8 mouse cellular contexts compared by ENCODE assay signal in genomic region chr12:108230821-108231794, GRCm38 (mm10). TPM values are rescaled to one million over a fixed set of nuclear protein-coding genes. Genes with fewer than 3 reads are reported as not detected.
DNase-seq lines count a peak whose midpoint lies in the region; ATAC-seq and TF ChIP-seq lines count a peak whose summit lies in the region.
"Had no signal": no experiment of that assay in that cellular context is flagged by ENCODE, and none has a peak within 500 bp of the region (broad histone marks: within the 10 kb centered on the region; RNA-seq: fewer than 3 reads in every experiment).

No protein-coding gene starts in this region.

- ATAC-seq in hindbrain, embryonic 16.5 days = no peak
- peak; percentile 62 for ATAC-seq in megakaryocyte progenitor cell, adult 5-6 weeks (replicated peaks; ENCODE audit: poor library complexity)

- H3K9ac ChIP-seq in hindbrain, embryonic 16.5 days (ENCODE audit: low read depth, low read length) = no peak overlapping the region
- H3K9ac ChIP-seq: liver, embryonic 15.5 days had no signal

- no peak overlapping the region; the same call in 1 of the 2 replicates for H3K4me2 ChIP-seq in hindbrain, embryonic 16.5 days (ENCODE audit: low read length)
- H3K4me2 ChIP-seq: liver, embryonic 15.5 days had no signal

- no peak overlapping the region for H3K27ac ChIP-seq in testis, adult 2 months (ENCODE audit: control insufficient read depth, insufficient read depth, low read depth, low read length)
- peak overlapping the region; percentile 66 for H3K27ac ChIP-seq in hindbrain, embryonic 16.5 days (ENCODE audit: low read depth, low read length)
- H3K27ac ChIP-seq: liver, embryonic 15.5 days had no signal

- no peaks in the 10 kb centered on the region for H3K4me1 ChIP-seq in testis, adult 2 months (ENCODE audit: control insufficient read depth, insufficient read depth, low read length)
- peaks cover 26% of the 10 kb centered on the region for H3K4me1 ChIP-seq in hindbrain, embryonic 16.5 days (ENCODE audit: control insufficient read depth, insufficient read depth, low read depth, low read length)

- no peaks in the 10 kb centered on the region for H3K9me3 ChIP-seq in hindbrain, embryonic 16.5 days (ENCODE audit: control insufficient read depth, low read length)
- H3K9me3 ChIP-seq: liver, embryonic 15.5 days had no signal

- H3K36me3 ChIP-seq in testis, adult 2 months (ENCODE audit: control insufficient read depth, insufficient read depth, low read length) = no peaks in the 10 kb centered on the region
- no peaks in the 10 kb centered on the region for H3K36me3 ChIP-seq in hindbrain, embryonic 16.5 days (ENCODE audit: control insufficient read depth, insufficient read depth, low read length)
- H3K36me3 ChIP-seq: liver, embryonic 15.5 days had no signal

- TF ChIP-seq POLR2A in testis, adult 2 months (IDR thresholded peaks at IDR 0.05; ENCODE audit: control insufficient read depth, low read depth, low read length) = no peak

- 46% methylated on average over 16 of the region's 18 CpGs for WGBS in hindbrain, embryonic 16.5 days

- no peaks in the 10 kb centered on the region for H3K27me3 ChIP-seq in testis, adult 2 months (ENCODE audit: control insufficient read depth, insufficient read depth, low read length)
- no peaks in the 10 kb centered on the region for H3K27me3 ChIP-seq in hindbrain, embryonic 16.5 days (replicated peaks; ENCODE audit: control insufficient read depth, insufficient read depth, low read length)
- H3K27me3 ChIP-seq: liver, embryonic 15.5 days had no signal

- H3K4me3 ChIP-seq in testis, adult 2 months (ENCODE audit: control insufficient read depth, low read depth, low read length) = no peak overlapping the region
- no peak overlapping the region for H3K4me3 ChIP-seq in hindbrain, embryonic 16.5 days (ENCODE audit: low read length)
- H3K4me3 ChIP-seq: liver, embryonic 15.5 days had no signal

- no peak for DNase-seq in testis, postnatal 14 days (ENCODE audit: low spot score)
- DNase-seq in cerebellum, postnatal 36 days = peak; percentile 77 to 82
- DNase-seq in Muller cell, postnatal 12 days (ENCODE audit: inconsistent ontology term) = no peak
- no peak for DNase-seq in natural killer cell, adult 2 months (ENCODE audit: low spot score in 2 of 2)

- TF ChIP-seq CTCF in testis, adult 2 months (IDR thresholded peaks at IDR 0.05; ENCODE audit: control insufficient read depth, insufficient read depth, insufficient replicate concordance, low read depth, low read length) = 0 out of 2 replicates have a peak, but pooled peaks have one; percentile 0

RNA-seq across cellular contexts. Expression of gene Ccdc85c, which starts 44.1 kb away (rescaled TPM):
- polyA plus RNA-seq in testis, adult 2 months (2012; rRNA removed) = 22.6 and 27.9 TPM in 2 replicates
- 7.5 and 10.2 TPM in 2 replicates for polyA plus RNA-seq in hindbrain, embryonic 16.5 days (2015; fragmentation: Nextera tagmentation; extraction: Ambion mirVana)
- 0.39 and 0.64 TPM in 2 replicates for total RNA-seq in megakaryocyte progenitor cell, adult 5-6 weeks (2015)
- total RNA-seq in megakaryocyte progenitor cell, adult 5-6 weeks (2017) = 0.46 and 1.6 TPM in 2 replicates

RNA-seq across cellular contexts. Expression of gene Ccnk, which starts 51.7 kb away (rescaled TPM):
- 225 and 271 TPM in 2 replicates for polyA plus RNA-seq in testis, adult 2 months (2012; rRNA removed)
- polyA plus RNA-seq in hindbrain, embryonic 16.5 days (2015; fragmentation: Nextera tagmentation; extraction: Ambion mirVana) = 2.2 and 2.6 TPM in 2 replicates
- 72.7 and 76.5 TPM in 2 replicates for total RNA-seq in megakaryocyte progenitor cell, adult 5-6 weeks (2015)
- total RNA-seq in megakaryocyte progenitor cell, adult 5-6 weeks (2017) = 15.3 and 15.7 TPM in 2 replicates

RNA-seq across cellular contexts. Expression of gene Setd3, which starts 52.0 kb away (rescaled TPM):
- 33.8 and 37.9 TPM in 2 replicates for polyA plus RNA-seq in testis, adult 2 months (2012; rRNA removed)
- polyA plus RNA-seq in hindbrain, embryonic 16.5 days (2015; fragmentation: Nextera tagmentation; extraction: Ambion mirVana) = 93.6 and 97.6 TPM in 2 replicates
- 44.5 and 46.6 TPM in 2 replicates for total RNA-seq in megakaryocyte progenitor cell, adult 5-6 weeks (2015)
- 78.3 and 87.6 TPM in 2 replicates for total RNA-seq in megakaryocyte progenitor cell, adult 5-6 weeks (2017)

Comparison
In these comparisons a context has a peak if more than half of its experiments do, and no peak if none do; other contexts are left out.
1. DNase-seq: peak in cerebellum, postnatal 36 days (2 of 2); none in testis, postnatal 14 days (single experiment), Muller cell, postnatal 12 days (single experiment) and natural killer cell, adult 2 months (0 of 2).
2. RNA of gene Ccnk, which starts 51.7 kb away (polyA plus RNA-seq): 225 to 271 TPM in testis, adult 2 months; 2.2 to 2.6 TPM in hindbrain, embryonic 16.5 days; every median in the first group is over 10 times any median in the second.